Mouse (Mus musculus) liver, embryonic 11.5 days (tissue): Measurements from ENCODE around the gene Wdr63. TPM values are rescaled to one million over a fixed set of nuclear protein-coding genes. Genes with fewer than 3 reads are reported as not detected.

Experiments used
- ATAC-seq: fragments of 200-750 bp; cut with Nextera tagmentation; replicated peaks from 2 replicates; pipeline ENCODE4 v1.8.0; 2017; ENCODE audit warnings: moderate number of reproducible peaks, mild to moderate bottlenecking, moderate TSS enrichment, moderate library complexity; ENCODE audit not compliant: low FRiP score
- DNase-seq: peaks from one replicate; pipeline ENCODE4 v3.0.0-alpha.2; 2017; ENCODE audit warnings: low spot score
- H3K27ac ChIP-seq: fragments of 300-500 bp; sonication (generic); 2 replicates; pipeline ENCODE4 v1.5.1; 2014; ENCODE audit warnings: mild to moderate bottlenecking, low read depth, low read length, control low read depth
- H3K27me3 ChIP-seq: fragments of 300-500 bp; sonication (generic); replicated peaks from 2 replicates; pipeline ENCODE4 v1.6.1; 2014; ENCODE audit warnings: low read length, mixed read lengths; ENCODE audit not compliant: control insufficient read depth, insufficient read depth
- H3K36me3 ChIP-seq: fragments of 300-500 bp; sonication (generic); 2 replicates; pipeline ENCODE4 v1.6.1; 2014; ENCODE audit warnings: mild to moderate bottlenecking, low read length, moderate library complexity, mixed read lengths; ENCODE audit not compliant: control insufficient read depth, insufficient read depth
- H3K4me1 ChIP-seq: fragments of 300-500 bp; sonication (generic); replicated peaks from 2 replicates; pipeline ENCODE4 v1.6.1; 2014; ENCODE audit warnings: low read length, mixed read lengths; ENCODE audit not compliant: control insufficient read depth, insufficient read depth
- H3K4me2 ChIP-seq: fragments of 300-500 bp; sonication (generic); 2 replicates; pipeline ENCODE4 v1.6.1; 2014; ENCODE audit warnings: mild to moderate bottlenecking, control low read depth, moderate library complexity
- H3K4me3 ChIP-seq: fragments of 300-500 bp; sonication (generic); 2 replicates; pipeline ENCODE4 v1.5.1; 2014; ENCODE audit warnings: low read depth, low read length, control low read depth
- H3K9ac ChIP-seq: fragments of 300-500 bp; sonication (generic); 2 replicates; pipeline ENCODE4 v1.6.1; 2014; ENCODE audit warnings: low read depth, low read length, control low read depth
- H3K9me3 ChIP-seq: fragments of 300-500 bp; sonication (generic); 2 replicates; pipeline ENCODE4 v1.6.1; 2016; ENCODE audit warnings: low read length, inconsistent platforms, mixed read lengths; ENCODE audit not compliant: control insufficient read depth
- WGBS: fragments of 180-500 bp; shearing (Covaris S2); extraction: QIAGEN DNeasy Blood & Tissue Kit; methylation state at CpG from one replicate; pipeline ENCODE4 v1.1.7; 2014; 5-methylcytosine and 5-hydroxymethylcytosine counted together
- polyA plus RNA-seq: library from polyadenylated mRNA; unstranded; fragments of >200 nt; fragmentation: Nextera tagmentation; extraction: Ambion mirVana; gene quantifications from 2 replicates; pipeline ENCODE4 v1.2.1, GENCODE M21; 2014

Gene Wdr63
- polyA plus RNA-seq, 1 experiment from 2014 or later: 0.99 TPM

DNA sequence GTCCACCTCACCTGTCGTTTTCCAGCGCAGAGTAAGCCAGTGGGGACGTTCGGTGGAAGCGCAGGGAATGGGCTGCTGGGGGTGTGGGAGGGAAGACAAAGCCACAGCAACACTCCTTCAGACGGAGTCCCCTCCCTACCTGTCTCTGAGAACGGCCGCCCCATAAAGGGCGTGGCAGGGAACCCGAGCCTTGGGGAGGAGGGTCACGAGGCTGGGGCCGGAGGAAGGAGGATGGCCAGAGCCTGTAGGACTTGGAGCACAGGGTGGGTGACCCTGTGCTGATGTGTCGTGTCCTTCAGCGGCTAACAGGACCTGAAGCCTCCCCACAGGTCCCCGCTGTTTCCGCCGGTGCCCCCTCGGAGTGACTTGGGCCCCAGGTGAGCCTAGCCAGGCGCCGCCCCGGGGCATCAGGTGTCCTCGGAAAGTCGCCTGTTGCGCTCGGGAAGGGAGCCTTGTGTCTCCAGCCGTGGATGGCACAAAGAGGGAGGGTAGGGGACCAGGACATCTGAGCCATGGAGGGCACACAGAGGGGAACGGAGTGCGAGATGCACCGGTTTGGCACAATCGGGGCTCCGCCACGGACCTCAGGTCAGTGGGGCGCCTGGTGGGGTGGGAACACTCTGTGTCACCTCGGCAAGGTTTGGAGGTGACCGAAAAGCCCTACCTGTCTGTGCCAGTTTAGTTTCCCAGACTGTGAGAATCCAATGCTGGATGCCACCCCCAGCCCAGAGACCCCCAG is 9.5 kb upstream of the Wdr63 start, which contains the start of gene Mcoln3:
Mcoln3 (plus strand) TSS at position 193 of the 739 bp plus-strand sequence.
- peak within 1 kb of the TSS; percentile 21; the same call in 1 of the 2 replicates for H3K4me3 ChIP-seq
- H3K4me1 ChIP-seq: no peaks in the 10 kb centered on the region
- 11% methylated on average over 35 of the region's 35 CpGs for WGBS
- no peak for ATAC-seq
- DNase-seq: no peak
- H3K36me3 ChIP-seq: no peaks in the 10 kb centered on the region
- H3K27ac ChIP-seq: no peak within 1 kb of the TSS
- peak within 1 kb of the TSS; percentile 40 for H3K4me2 ChIP-seq
- H3K9me3 ChIP-seq: no peaks in the 10 kb centered on the region
- no peak within 1 kb of the TSS for H3K9ac ChIP-seq
- peaks cover 33% of the 10 kb centered on the region for H3K27me3 ChIP-seq

- 71% methylated on average over 6 of the region's 6 CpGs for WGBS
- no peak overlapping the region for H3K27ac ChIP-seq
- H3K4me2 ChIP-seq: no peak overlapping the region
These were observed 3.0 kb upstream of the Wdr63 start for GRCm38 (mm10) chr3:146110916-146111315.

DNA sequence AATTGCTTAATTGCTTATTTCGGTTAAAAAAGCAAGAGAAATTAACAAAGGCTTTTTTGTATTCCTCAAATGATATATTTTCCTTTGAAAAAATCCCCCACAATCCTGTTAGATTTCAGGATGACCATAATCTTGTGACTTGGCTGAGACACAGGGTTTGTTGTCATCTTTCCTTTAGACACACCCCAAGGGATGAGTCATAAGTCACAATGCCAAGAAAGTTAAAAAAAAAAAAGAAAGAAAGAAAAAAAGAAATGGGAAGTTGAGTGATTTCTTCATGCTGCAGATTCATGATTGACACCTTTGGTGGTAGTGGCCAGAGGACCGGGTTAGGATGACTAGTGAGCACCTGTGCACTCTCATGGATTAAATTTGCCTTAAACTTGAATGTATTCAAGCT is 2.4 kb upstream of the Wdr63 start:
- H3K27me3 ChIP-seq: peaks cover 3% of the 10 kb centered on the region; the same call in 1 of the 2 replicates
- no peaks in the 10 kb centered on the region for H3K36me3 ChIP-seq
- WGBS: 73% methylated on average over 2 of the region's 2 CpGs
- H3K4me3 ChIP-seq: no peak overlapping the region
- H3K9ac ChIP-seq: no peak overlapping the region
- ATAC-seq (no peak), DNase-seq (no peak)
- H3K4me2 ChIP-seq: no peak overlapping the region
- no peaks in the 10 kb centered on the region; the same call in 1 of the 2 replicates for H3K4me1 ChIP-seq
- H3K27ac ChIP-seq: no peak overlapping the region
- no peaks in the 10 kb centered on the region for H3K9me3 ChIP-seq

More at GRCm38 (mm10) chr3:146110916-146111315, 3.0 kb upstream of the Wdr63 start:
- Histone ChIP-seq H3K9ac (no peak overlapping the region), H3K27me3 (peaks cover 3% of the 10 kb centered on the region; the same call in 1 of the 2 replicates), H3K4me3 (no peak overlapping the region), H3K9me3 (no peaks in the 10 kb centered on the region), H3K4me1 (no peaks in the 10 kb centered on the region; the same call in 1 of the 2 replicates), H3K36me3 (no peaks in the 10 kb centered on the region)
- DNase-seq (no peak), ATAC-seq (no peak)

- Histone ChIP-seq H3K4me3 (no peak overlapping the region), H3K4me1 (no peaks in the 10 kb centered on the region; the same call in 1 of the 2 replicates), H3K9me3 (no peaks in the 10 kb centered on the region), H3K27me3 (peaks cover 3% of the 10 kb centered on the region; the same call in 1 of the 2 replicates), H3K9ac (no peak overlapping the region), H3K4me2 (no peak overlapping the region), H3K27ac (no peak overlapping the region), H3K36me3 (no peaks in the 10 kb centered on the region)
- DNase-seq (no peak), ATAC-seq (no peak)
- WGBS: 53% methylated on average over 2 of the region's 2 CpGs
These were observed 1.0 kb upstream of the Wdr63 start for GRCm38 (mm10) chr3:146108945-146109344.

DNA sequence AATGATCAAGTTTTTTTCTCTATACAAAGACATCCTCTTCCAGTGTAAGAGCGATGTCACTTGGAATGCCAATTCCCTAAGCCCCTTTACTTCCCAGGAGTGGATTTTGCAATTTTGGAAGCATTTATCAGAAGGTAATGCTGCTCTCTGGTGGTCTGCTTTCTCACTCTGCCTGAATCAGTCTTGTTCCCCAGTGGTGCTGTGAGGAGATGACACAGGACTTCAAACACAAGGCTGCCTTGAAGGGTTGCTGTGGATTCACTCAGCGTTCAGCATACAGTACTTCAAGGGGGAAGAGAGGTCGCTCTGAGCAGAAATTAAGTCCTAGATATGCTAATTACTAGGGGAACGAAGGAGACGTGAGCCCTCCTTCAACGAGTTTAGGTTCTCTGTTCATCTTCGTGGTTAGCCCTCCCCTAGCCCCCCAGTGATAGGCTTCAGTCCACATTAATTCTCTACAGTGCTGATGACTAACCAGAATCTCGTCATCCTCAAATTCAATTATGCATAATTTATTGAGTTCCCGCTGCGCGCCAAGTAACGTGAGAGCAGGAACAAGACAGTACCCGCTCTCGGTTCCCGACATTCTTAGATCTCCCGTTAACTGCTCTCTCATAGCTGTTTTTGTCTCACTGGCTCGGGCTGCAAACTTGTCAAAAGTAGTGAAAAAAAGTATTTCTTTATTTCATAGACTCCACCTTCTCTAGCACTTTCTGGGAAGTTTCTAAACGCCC is 647 bp downstream of the Wdr63 start:
- Histone ChIP-seq H3K9ac (no peak overlapping the region), H3K4me2 (peak overlapping the region; percentile 72), H3K4me3 (peak overlapping the region; percentile 37), H3K9me3 (no peaks in the 10 kb centered on the region; the same call in 1 of the 2 replicates), H3K36me3 (no peaks in the 10 kb centered on the region), H3K27me3 (peaks cover 3% of the 10 kb centered on the region; the same call in 1 of the 2 replicates), H3K27ac (no peak overlapping the region), H3K4me1 (no peaks in the 10 kb centered on the region; the same call in 1 of the 2 replicates)
- WGBS: 9% methylated on average over 18 of the region's 18 CpGs
- ATAC-seq: 0 out of 2 replicates have a peak, but pooled peaks have one; percentile 15
- no peak for DNase-seq

GRCm38 (mm10) chr3:146102049-146102448 is 5.9 kb downstream of the Wdr63 start:
- H3K4me3 ChIP-seq: no peak overlapping the region
- H3K4me2 ChIP-seq: no peak overlapping the region
- H3K27me3 ChIP-seq: no peaks in the 10 kb centered on the region
- WGBS: 50% methylated on average over 6 of the region's 6 CpGs
- DNase-seq (no peak), ATAC-seq (no peak)
- H3K9me3 ChIP-seq: no peaks in the 10 kb centered on the region; the same call in 1 of the 2 replicates
- no peaks in the 10 kb centered on the region for H3K4me1 ChIP-seq
- H3K27ac ChIP-seq: no peak overlapping the region
- no peak overlapping the region for H3K9ac ChIP-seq
- H3K36me3 ChIP-seq: no peaks in the 10 kb centered on the region

DNA sequence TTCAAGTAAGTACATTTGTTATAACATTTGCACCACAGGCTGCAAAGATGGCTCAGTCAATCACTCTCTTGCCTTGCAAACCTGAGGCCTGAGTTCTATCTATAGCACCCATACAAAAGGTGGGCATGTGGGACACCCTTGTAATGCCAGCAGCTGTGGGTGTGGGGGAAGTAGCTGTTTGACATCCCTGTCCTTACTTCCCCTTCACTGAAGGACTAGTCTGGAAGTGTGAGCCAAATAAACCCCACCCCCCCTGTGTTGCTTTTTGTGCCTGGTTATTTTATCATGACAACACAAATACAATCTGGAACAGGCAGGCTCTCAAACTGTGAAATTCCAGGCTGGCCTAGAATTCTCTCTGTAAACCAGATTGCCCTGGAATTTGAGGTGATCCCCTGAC is 8.0 kb downstream of the Wdr63 start:
- H3K4me2 ChIP-seq: no peak overlapping the region
- no peaks in the 10 kb centered on the region for H3K4me1 ChIP-seq
- no peak for DNase-seq
- no peak overlapping the region for H3K27ac ChIP-seq
- H3K27me3 ChIP-seq: no peaks in the 10 kb centered on the region
- no peak overlapping the region for H3K4me3 ChIP-seq
- no peak overlapping the region for H3K9ac ChIP-seq
- H3K36me3 ChIP-seq: no peaks in the 10 kb centered on the region
- no peak for ATAC-seq
- no peaks in the 10 kb centered on the region; the same call in 1 of the 2 replicates for H3K9me3 ChIP-seq

DNA sequence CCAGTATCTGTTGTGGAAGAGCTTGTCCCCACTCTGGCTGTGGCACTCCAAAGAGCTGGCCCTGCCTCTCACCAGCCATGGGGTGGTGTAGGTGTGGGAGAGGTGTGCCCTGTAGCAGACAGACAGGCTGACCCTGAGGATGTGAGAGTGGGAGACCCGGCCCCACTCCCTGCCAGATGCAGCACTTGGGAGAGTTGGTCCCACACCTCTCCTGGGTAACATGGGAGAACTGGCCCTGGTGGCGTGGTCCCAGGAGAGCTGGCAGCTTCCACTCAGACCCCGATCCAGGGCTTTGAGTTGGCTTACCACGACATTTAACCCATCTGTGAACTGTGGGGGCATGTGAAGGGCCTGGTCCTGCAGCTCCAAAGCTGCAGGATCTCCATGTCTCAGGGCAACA is 10.1 kb downstream of the Wdr63 start:
- Histone ChIP-seq H3K27ac (no peak overlapping the region), H3K36me3 (no peaks in the 10 kb centered on the region), H3K9ac (no peak overlapping the region), H3K4me3 (no peak overlapping the region), H3K27me3 (no peaks in the 10 kb centered on the region), H3K9me3 (no peaks in the 10 kb centered on the region; the same call in 1 of the 2 replicates), H3K4me1 (no peaks in the 10 kb centered on the region), H3K4me2 (no peak overlapping the region)
- ATAC-seq (no peak), DNase-seq (no peak)
- whole genome bisulfite sequencing: 83% methylated on average over 4 of the region's 4 CpGs
